Mouse (Mus musculus) MEL (cell line): ENCODE measurements around the gene Ptprn2.

Experiments
- CTCF ChIP-seq, 3 experiments: IDR thresholded peaks in 2 of 3; conservative IDR thresholded peaks in 1 of 3; 2 replicates each; pipeline ENCODE4 v1.5.1; 2011 to 2012; ENCODE audit warnings: low read length in 3 of 3, low read depth in 2 of 3, mild to moderate bottlenecking in 2 of 3, improper control_type of control experiment in 1 of 3, inconsistent platforms in 1 of 3, mixed read lengths in 1 of 3, moderate library complexity in 1 of 3; ENCODE audit not compliant: control insufficient read depth in 1 of 3, insufficient read depth in 1 of 3, poor library complexity in 1 of 3, severe bottlenecking in 1 of 3
- KAT2A ChIP-seq: conservative IDR thresholded peaks from 2 replicates; pipeline ENCODE4 v1.6.1; 2012; ENCODE audit warnings: low read depth, low read length, improper control_type of control experiment, inconsistent platforms
- POLR2A ChIP-seq, 2 experiments: IDR thresholded peaks; 2 replicates each; pipeline ENCODE4 v1.6.1; 2011 to 2012; ENCODE audit warnings: low read length in 2 of 2, mild to moderate bottlenecking in 2 of 2, control low read depth in 1 of 2, improper control_type of control experiment in 1 of 2, low read depth in 1 of 2, moderate library complexity in 1 of 2; ENCODE audit not compliant: control insufficient read depth in 1 of 2, insufficient read depth in 1 of 2, poor library complexity in 1 of 2

- TF ChIP-seq KAT2A: no peak
- no peak for TF ChIP-seq CTCF (IDR thresholded peaks at IDR 0.05 in 2 of 3, conservative IDR thresholded peaks at IDR 0.05 in 1 of 3; ENCODE audit: control insufficient read depth in 1 of 3, insufficient read depth in 1 of 3, low read depth in 2 of 3, low read length in 3 of 3, poor library complexity in 1 of 3, severe bottlenecking in 1 of 3)
- TF ChIP-seq POLR2A (IDR thresholded peaks at IDR 0.05; ENCODE audit: control insufficient read depth in 1 of 2, insufficient read depth in 1 of 2, low read depth in 1 of 2, low read length in 2 of 2, poor library complexity in 1 of 2): no peak
Measured at GRCm38 (mm10) chr12:116916776-116917175, 431.3 kb downstream of the Ptprn2 start.
